Mouse (Mus musculus) myocyte (in vitro differentiated cells): Measurements from ENCODE around the gene Map4k1. TPM values are rescaled to one million over a fixed set of nuclear protein-coding genes. Genes with fewer than 3 reads are reported as not detected.

Experiments
- H3K27me3 ChIP-seq: one replicate; pipeline ENCODE4 v1.6.1; 2011; ENCODE audit not compliant: control insufficient read depth, insufficient read depth, insufficient read length
- H3K36me3 ChIP-seq: one replicate; pipeline ENCODE4 v1.6.1; 2011; ENCODE audit not compliant: control insufficient read depth, insufficient read depth
- H3K4me2 ChIP-seq: one replicate; pipeline ENCODE4 v1.6.1; 2011; ENCODE audit warnings: low read depth, control low read depth
- H3K4me3 ChIP-seq: one replicate; pipeline ENCODE4 v1.5.1; 2011; ENCODE audit warnings: mild to moderate bottlenecking, control low read depth, moderate library complexity
- H3K79me2 ChIP-seq: one replicate; pipeline ENCODE4 v1.6.1; 2011; ENCODE audit not compliant: control insufficient read depth, insufficient read depth
- H3ac ChIP-seq: one replicate; pipeline ENCODE4 v1.6.1; 2011; ENCODE audit not compliant: control insufficient read depth, insufficient read length
- CEBPB ChIP-seq: IDR thresholded peaks from 2 replicates; pipeline ENCODE4 v1.6.1; 2011; ENCODE audit warnings: mild to moderate bottlenecking, moderate library complexity; ENCODE audit not compliant: poor library complexity, insufficient read depth, severe bottlenecking
- E2F4 ChIP-seq: IDR thresholded peaks from one replicate; pipeline ENCODE4 v1.6.1; 2011; ENCODE audit warnings: mild to moderate bottlenecking, control low read depth, moderate library complexity; ENCODE audit not compliant: insufficient read depth
- MAX ChIP-seq: IDR thresholded peaks from one replicate; pipeline ENCODE4 v1.6.1; 2011; ENCODE audit warnings: low read depth, mild to moderate bottlenecking, control low read depth
- MYOD1 ChIP-seq, 3 experiments: IDR thresholded peaks; one replicate each; pipeline ENCODE4 v1.6.1; 2011; ENCODE audit warnings: control low read depth in 2 of 3, low read depth in 2 of 3, mild to moderate bottlenecking in 2 of 3, moderate library complexity in 1 of 3; ENCODE audit not compliant: insufficient read length in 2 of 3, control insufficient read depth in 1 of 3
- MYOG ChIP-seq, 3 experiments: IDR thresholded peaks; one replicate each; pipeline ENCODE4 v1.6.1; 2011; ENCODE audit warnings: control low read depth in 2 of 3, low read depth in 2 of 3, mild to moderate bottlenecking in 2 of 3; ENCODE audit not compliant: insufficient read length in 2 of 3, control insufficient read depth in 1 of 3, insufficient read depth in 1 of 3
- POLR2A ChIP-seq: IDR thresholded peaks from one replicate; pipeline ENCODE4 v1.6.1; 2011; ENCODE audit warnings: low read depth, mild to moderate bottlenecking, control low read depth, moderate library complexity; ENCODE audit not compliant: insufficient read length
- POLR2AphosphoS2 ChIP-seq: IDR thresholded peaks from one replicate; pipeline ENCODE4 v1.6.1; 2011; ENCODE audit warnings: low read depth, control low read depth; ENCODE audit not compliant: insufficient read length
- REST ChIP-seq: IDR thresholded peaks from one replicate; pipeline ENCODE4 v1.6.1; 2011; ENCODE audit warnings: mild to moderate bottlenecking, control low read depth, moderate library complexity; ENCODE audit not compliant: insufficient read depth, insufficient read length
- SRF ChIP-seq: IDR thresholded peaks from one replicate; pipeline ENCODE4 v1.6.1; 2011; ENCODE audit warnings: low read depth; ENCODE audit not compliant: control insufficient read depth, insufficient read length
- TCF12 ChIP-seq: IDR thresholded peaks from one replicate; pipeline ENCODE4 v1.6.1; 2011; ENCODE audit warnings: mild to moderate bottlenecking, control low read depth; ENCODE audit not compliant: poor library complexity, insufficient read depth, severe bottlenecking
- TCF3 ChIP-seq: IDR thresholded peaks from one replicate; pipeline ENCODE4 v1.6.1; 2011; ENCODE audit warnings: low read depth, control low read depth; ENCODE audit not compliant: insufficient read length
- USF1 ChIP-seq: IDR thresholded peaks from one replicate; pipeline ENCODE4 v1.6.1; 2011; ENCODE audit warnings: low read depth, mild to moderate bottlenecking, control low read depth, moderate library complexity
- polyA plus RNA-seq: library from polyadenylated mRNA; unstranded; fragments of >200 nt; fragmentation: generic; extraction: Trizol; gene quantifications from one replicate; pipeline ENCODE4 v1.2.1, GENCODE M21; 2012; ENCODE audit warnings: missing spikeins

The Map4k1 gene
- polyA plus RNA-seq, 1 experiment = 0.18 TPM

DNA sequence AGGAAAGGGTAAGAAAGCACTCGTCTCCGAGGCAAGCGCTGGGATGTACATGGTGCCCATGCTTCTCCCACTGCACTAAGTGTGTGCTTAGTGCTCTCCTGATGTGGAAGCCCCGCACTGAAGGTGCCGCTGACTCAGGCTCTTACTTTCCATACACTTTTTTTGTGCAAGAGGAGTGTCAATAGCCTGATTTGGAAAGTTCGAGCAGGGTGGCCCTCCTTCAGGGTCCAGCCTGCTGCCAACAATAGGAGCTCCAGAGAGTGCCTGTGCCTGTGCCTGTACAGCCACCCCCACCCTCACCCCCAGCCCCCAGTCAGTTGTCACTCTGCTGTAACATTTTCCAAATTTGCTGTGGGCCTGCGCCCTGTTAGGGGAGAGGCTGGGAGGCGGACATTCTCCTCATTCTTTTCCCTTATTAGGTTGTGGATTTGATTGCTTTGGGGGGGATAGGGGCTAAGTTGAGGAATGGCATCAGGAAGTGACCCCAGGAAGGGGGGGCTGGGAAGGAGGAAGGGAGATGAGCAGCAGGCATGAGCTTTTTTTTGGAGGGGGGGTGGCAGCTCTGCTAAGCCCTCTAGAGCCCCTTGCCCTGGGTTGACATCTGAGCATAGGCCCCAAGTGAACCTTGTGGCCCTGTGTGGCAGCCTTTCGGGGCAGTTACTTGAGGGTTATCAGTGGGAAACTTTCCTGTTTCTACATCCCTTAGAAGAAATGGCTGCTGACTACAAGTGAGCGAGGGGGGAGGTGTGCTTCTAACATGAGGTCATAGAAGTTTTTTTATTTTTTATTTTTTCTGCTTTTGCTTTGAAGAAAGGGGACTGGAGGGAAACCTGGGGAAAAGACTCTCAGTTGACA, 36.2 kb upstream of the Map4k1 start:
- no peak overlapping the region for H3ac ChIP-seq
- peaks cover 12% of the 10 kb centered on the region for H3K36me3 ChIP-seq
- no peaks in the 10 kb centered on the region for H3K27me3 ChIP-seq
- TF ChIP-seq MYOG (IDR thresholded peaks at IDR 0.05; ENCODE audit: control insufficient read depth in 1 of 3, insufficient read depth in 1 of 3, insufficient read length in 2 of 3, low read depth in 2 of 3) = peak in 1 of 3 experiments; percentile 24
- peak; percentile 84 for TF ChIP-seq SRF
- TF ChIP-seq REST = no peak
- no peak overlapping the region for H3K4me3 ChIP-seq
- H3K4me2 ChIP-seq = peak overlapping the region; percentile 80
- peaks cover 86% of the 10 kb centered on the region for H3K79me2 ChIP-seq

- Histone ChIP-seq H3K36me3 (peaks cover 6% of the 10 kb centered on the region), H3K27me3 (no peaks in the 10 kb centered on the region), H3K4me3 (no peak overlapping the region), H3K79me2 (peaks cover 86% of the 10 kb centered on the region), H3K4me2 (peak overlapping the region; percentile 58), H3ac (no peak overlapping the region)
- TF ChIP-seq CEBPB = no peak
- TF ChIP-seq POLR2AphosphoS2 = peak; percentile 43
Observed at GRCm38 (mm10) chr7:28946271-28946610, 35.6 kb upstream of the Map4k1 start.

- Histone ChIP-seq H3K27me3 (no peaks in the 10 kb centered on the region), H3K4me3 (no peak overlapping the region), H3ac (no peak overlapping the region), H3K36me3 (peaks cover 5% of the 10 kb centered on the region), H3K4me2 (peak overlapping the region; percentile 58), H3K79me2 (peaks cover 78% of the 10 kb centered on the region)
- TF ChIP-seq MAX = no peak
- no peak for TF ChIP-seq MYOD1 (IDR thresholded peaks at IDR 0.05; ENCODE audit: control insufficient read depth in 1 of 3, insufficient read length in 2 of 3, low read depth in 2 of 3)
- no peak for TF ChIP-seq SRF
- no peak for TF ChIP-seq TCF3
- no peak for TF ChIP-seq USF1
- no peak for TF ChIP-seq MYOG (IDR thresholded peaks at IDR 0.05; ENCODE audit: control insufficient read depth in 1 of 3, insufficient read depth in 1 of 3, insufficient read length in 2 of 3, low read depth in 2 of 3)
- TF ChIP-seq E2F4 = no peak
- no peak for TF ChIP-seq POLR2AphosphoS2
- TF ChIP-seq TCF12 = no peak
- TF ChIP-seq POLR2A = no peak
- no peak for TF ChIP-seq CEBPB
- no peak for TF ChIP-seq REST
Observed at GRCm38 (mm10) chr7:28948746-28949145, 33.1 kb upstream of the Map4k1 start.

- peak; percentile 70 to 77 (median 71) for TF ChIP-seq MYOD1 (IDR thresholded peaks at IDR 0.05; ENCODE audit: control insufficient read depth in 1 of 3, insufficient read length in 2 of 3, low read depth in 2 of 3)
- no peak for TF ChIP-seq E2F4
- Histone ChIP-seq H3K4me2 (peak overlapping the region; percentile 58), H3ac (no peak overlapping the region), H3K27me3 (no peaks in the 10 kb centered on the region), H3K79me2 (peaks cover 84% of the 10 kb centered on the region), H3K4me3 (no peak overlapping the region), H3K36me3 (peaks cover 5% of the 10 kb centered on the region)
Observed at GRCm38 (mm10) chr7:28949298-28949697, 32.6 kb upstream of the Map4k1 start.

DNA sequence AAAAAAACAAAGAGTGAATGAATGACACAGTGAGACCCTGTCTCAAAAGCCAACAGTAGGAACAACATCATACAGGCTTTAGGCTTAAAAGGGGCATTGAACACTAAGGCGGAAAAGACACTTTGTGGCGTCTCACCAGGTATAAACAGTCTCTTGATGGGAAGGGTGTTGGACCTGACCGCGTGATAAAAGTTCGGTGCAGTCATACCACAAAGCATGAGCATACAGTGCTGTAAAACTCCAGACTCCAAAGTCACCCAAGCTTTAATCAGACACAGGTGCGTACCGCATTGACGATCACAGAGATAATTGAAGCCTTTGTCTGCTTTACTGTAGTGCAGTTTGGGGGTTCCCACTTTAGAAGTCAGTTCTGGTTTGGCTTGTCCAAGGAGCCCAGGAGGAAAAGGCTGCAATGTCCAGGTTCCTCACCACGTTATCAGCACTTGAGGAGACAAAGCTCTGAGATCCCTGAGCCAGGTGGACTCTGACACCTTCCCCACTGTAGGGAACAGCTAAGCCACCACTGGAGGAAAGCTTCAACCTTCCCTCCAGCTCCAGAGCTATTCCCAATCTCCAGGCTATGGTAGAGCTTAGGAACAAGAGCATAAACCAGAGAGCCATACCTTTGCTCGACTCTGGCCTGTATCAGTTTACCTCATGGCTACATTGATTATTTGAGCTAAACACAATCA, 31.4 kb upstream of the Map4k1 start:
- Histone ChIP-seq H3ac (no peak overlapping the region), H3K79me2 (peaks cover 87% of the 10 kb centered on the region), H3K27me3 (no peaks in the 10 kb centered on the region), H3K36me3 (peaks cover 5% of the 10 kb centered on the region), H3K4me3 (no peak overlapping the region), H3K4me2 (no peak overlapping the region)
- TF ChIP-seq POLR2AphosphoS2 (no peak), TCF3 (no peak), REST (no peak), MAX (no peak), TCF12 (no peak), MYOG (IDR thresholded peaks at IDR 0.05; ENCODE audit: control insufficient read depth in 1 of 3, insufficient read depth in 1 of 3, insufficient read length in 2 of 3, low read depth in 2 of 3) (no peak), POLR2A (no peak), USF1 (no peak), CEBPB (no peak), SRF (no peak), MYOD1 (IDR thresholded peaks at IDR 0.05; ENCODE audit: control insufficient read depth in 1 of 3, insufficient read length in 2 of 3, low read depth in 2 of 3) (no peak), E2F4 (no peak)
